Mouse (Mus musculus): ENCODE data around the gene Slf2. TPM values are rescaled to one million over a fixed set of nuclear protein-coding genes. Genes with fewer than 3 reads are reported as not detected.
A peak's percentile ranks its signal among the peaks of the same experiment; 100 is the strongest.

Slf2 gene
- total and polyA plus RNA-seq, 3 experiments = 20.6 to 22.9 (median 22.6) TPM

DNA sequence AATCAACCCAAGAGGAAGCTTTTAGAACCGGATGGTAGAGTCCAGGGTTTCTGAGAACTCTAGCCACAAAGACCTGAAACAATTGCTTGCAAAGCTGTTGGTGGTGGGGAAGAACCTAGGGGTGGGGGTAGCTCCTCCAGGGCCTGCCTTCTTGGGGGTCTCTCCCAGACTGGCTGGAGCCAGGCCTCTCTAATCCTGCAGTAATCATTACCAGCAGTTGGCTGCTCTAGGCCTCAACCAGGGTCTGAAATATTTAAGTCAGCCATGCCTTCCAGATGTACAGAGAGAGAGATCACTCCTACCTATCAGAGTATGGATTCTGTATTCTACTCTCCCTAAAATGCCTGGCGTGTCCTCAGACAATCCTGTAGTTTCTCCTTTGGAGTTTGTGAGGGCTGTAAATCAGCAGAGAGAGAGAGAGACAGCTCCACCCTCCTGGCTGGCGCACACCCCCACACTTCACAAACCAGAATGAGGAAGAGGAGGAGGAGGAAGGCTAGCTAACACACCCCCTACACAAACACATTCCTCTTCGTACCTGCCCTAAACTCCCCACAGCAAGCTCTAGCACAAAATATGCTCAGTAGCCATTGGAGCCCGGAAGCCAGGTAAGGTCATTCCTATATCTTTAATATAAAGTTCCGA lies 82.8 kb downstream of the Slf2 start:
- H3K79me2 ChIP-seq (replicated peaks; ENCODE audit: control insufficient read depth, extremely low read depth, insufficient read depth, poor library complexity, severe bottlenecking) = no peaks in the 10 kb centered on the region
- no peaks in the 10 kb centered on the region for H3K9me3 ChIP-seq (replicated peaks; ENCODE audit: low read length)
- in situ Hi-C loops (cut with MboI; ENCODE audit: low pct_ligation_motif_present, low pct_unique_long_range_greater_than_20kb, low sequenced_read_pairs) = no loop called here
- peaks cover 16% of the 10 kb centered on the region for H3K27me3 ChIP-seq (replicated peaks)
- H3K4me3 ChIP-seq (replicated peaks in 1 of 3; ENCODE audit: low read depth in 2 of 3, low read length in 2 of 3, poor library complexity in 1 of 3) = no peak overlapping the region
- no peak overlapping the region for H3K9ac ChIP-seq (ENCODE audit: insufficient read depth, low read depth)
- dilution Hi-C loops (cut with MboI; ENCODE audit: extremely low pct_ligation_motif_present, extremely low pct_unique_long_range_greater_than_20kb, low sequenced_read_pairs) = no loop called here
- peaks cover 15 to 48% of the 10 kb centered on the region in 2 experiments for H3K4me1 ChIP-seq (ENCODE audit: control insufficient read depth in 1 of 2, insufficient read depth in 2 of 2)
- no peak overlapping the region for H3K4me2 ChIP-seq (ENCODE audit: insufficient read depth, low read depth, poor library complexity, severe bottlenecking)
- no peak overlapping the region for H3K27ac ChIP-seq (ENCODE audit: insufficient read depth, low read depth)
- no peak for DNase-seq (ENCODE audit: extremely low read depth)
- peaks cover 22 to 44% of the 10 kb centered on the region in 2 experiments for H3K36me3 ChIP-seq (replicated peaks in 1 of 2; ENCODE audit: control insufficient read depth in 1 of 2, insufficient read depth in 1 of 2, low read length in 1 of 2)
- TF ChIP-seq ZMIZ1 (IDR thresholded peaks at IDR 0.05; ENCODE audit: low read depth, low read length) (no peak), POLR2AphosphoS2 (IDR thresholded peaks at IDR 0.05; ENCODE audit: low read depth, low read length) (0 out of 2 replicates have a peak, but pooled peaks have one; percentile 81)

DNA sequence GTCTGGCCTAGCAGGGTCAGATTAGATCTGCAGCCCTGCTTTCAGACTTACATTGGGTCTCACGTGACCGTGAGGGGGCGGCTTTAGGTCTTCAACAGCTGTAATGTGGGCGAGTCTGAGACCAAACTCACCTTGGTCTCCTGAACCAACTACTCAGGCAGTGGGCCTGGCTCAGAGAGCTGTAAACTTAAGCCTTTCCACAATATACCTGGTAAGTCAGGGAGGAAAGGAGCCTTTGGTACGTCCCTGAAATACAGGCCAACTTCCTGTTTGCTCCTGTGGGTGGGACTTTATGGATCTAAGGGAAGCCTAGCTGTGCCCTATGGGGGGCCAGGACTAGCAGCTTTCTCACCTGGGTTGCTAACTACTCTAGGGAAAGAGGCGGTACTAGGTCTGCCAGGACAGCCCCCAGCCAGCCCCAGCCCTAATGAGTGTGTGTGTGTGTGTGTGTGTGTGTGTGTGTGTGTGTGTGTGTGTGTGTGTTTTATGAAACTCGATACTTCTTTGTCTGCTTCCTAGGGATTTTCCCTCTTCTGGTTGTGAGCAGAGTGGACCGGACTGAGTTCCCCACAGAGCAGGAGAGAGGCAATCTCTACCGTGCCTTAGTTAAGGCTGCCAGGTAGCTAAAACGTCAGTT lies 83.5 kb downstream of the Slf2 start, which contains the start of gene Lzts2:
Gene Lzts2 (plus strand): TSS at position 80 of the 637 bp plus-strand sequence.
- no peak within 1 kb of the TSS; the same call in 1 of the 2 replicates for H3K9ac ChIP-seq (ENCODE audit: insufficient read depth, low read depth)
- dilution Hi-C loops (cut with MboI; ENCODE audit: extremely low pct_ligation_motif_present, extremely low pct_unique_long_range_greater_than_20kb, low sequenced_read_pairs) = no loop called here
- H3K4me1 ChIP-seq (ENCODE audit: control insufficient read depth in 1 of 2, insufficient read depth in 2 of 2) = peaks cover 15 to 43% of the 10 kb centered on the region in 2 experiments
- H3K4me3 ChIP-seq (replicated peaks in 1 of 3; ENCODE audit: low read depth in 2 of 3, low read length in 2 of 3, poor library complexity in 1 of 3) = peak within 1 kb of the TSS in 1 of 3 experiments; percentile 45
- 0 out of 2 replicates have a peak, but pooled peaks cover 5% of the 10 kb centered on the region for H3K79me2 ChIP-seq (replicated peaks; ENCODE audit: control insufficient read depth, extremely low read depth, insufficient read depth, poor library complexity, severe bottlenecking)
- no peak for DNase-seq (ENCODE audit: extremely low read depth)
- H3K4me2 ChIP-seq (ENCODE audit: insufficient read depth, low read depth, poor library complexity, severe bottlenecking) = peak within 1 kb of the TSS; percentile 77; the same call in 1 of the 2 replicates
- in situ Hi-C loops (cut with MboI; ENCODE audit: low pct_ligation_motif_present, low pct_unique_long_range_greater_than_20kb, low sequenced_read_pairs) = no loop called here
- peaks cover 23% of the 10 kb centered on the region for H3K27me3 ChIP-seq (replicated peaks)
- no peaks in the 10 kb centered on the region for H3K9me3 ChIP-seq (replicated peaks; ENCODE audit: low read length)
- H3K27ac ChIP-seq (ENCODE audit: insufficient read depth, low read depth) = peak within 1 kb of the TSS; percentile 54
- peaks cover 19 to 37% of the 10 kb centered on the region in 2 experiments for H3K36me3 ChIP-seq (replicated peaks in 1 of 2; ENCODE audit: control insufficient read depth in 1 of 2, insufficient read depth in 1 of 2, low read length in 1 of 2)
- TF ChIP-seq CHD2 (IDR thresholded peaks at IDR 0.05; ENCODE audit: low read length) (no peak), RAD21 (IDR thresholded peaks at IDR 0.05; ENCODE audit: low read depth, low read length) (no peak), SIN3A (IDR thresholded peaks at IDR 0.05; ENCODE audit: low read length) (0 out of 2 replicates have a peak, but pooled peaks have one; percentile 2), ZNF384 (IDR thresholded peaks at IDR 0.05; ENCODE audit: low read depth, low read length) (no peak), PAX5 (IDR thresholded peaks at IDR 0.05; ENCODE audit: low read length) (no peak), RCOR1 (conservative IDR thresholded peaks at IDR 0.05; ENCODE audit: low read depth, low read length) (no peak), USF1 (IDR thresholded peaks at IDR 0.05; ENCODE audit: low read depth, low read length) (peak; percentile 28), NELFE (IDR thresholded peaks at IDR 0.05; ENCODE audit: low read depth, low read length) (no peak), POLR2A (IDR thresholded peaks at IDR 0.05; ENCODE audit: low read depth, low read length) (peak; percentile 36; the same call in 1 of the 2 replicates), POLR2AphosphoS2 (IDR thresholded peaks at IDR 0.05; ENCODE audit: low read depth, low read length) (no peak), E2F4 (IDR thresholded peaks at IDR 0.05; ENCODE audit: insufficient replicate concordance, low read depth, low read length) (no peak), EP300 (IDR thresholded peaks at IDR 0.05; ENCODE audit: low read length) (no peak), MAZ (IDR thresholded peaks at IDR 0.05; ENCODE audit: low read depth, low read length) (no peak), MAFK (IDR thresholded peaks at IDR 0.05; ENCODE audit: insufficient replicate concordance, low read length) (no peak), USF2 (conservative IDR thresholded peaks at IDR 0.05; ENCODE audit: low read depth, low read length) (no peak), CTCF (conservative IDR thresholded peaks at IDR 0.05 in 1 of 2, IDR thresholded peaks at IDR 0.05 in 1 of 2; ENCODE audit: low read depth in 2 of 2, low read length in 2 of 2) (no peak), GABPA (IDR thresholded peaks at IDR 0.05; ENCODE audit: insufficient replicate concordance, low read depth, low read length) (no peak), KAT2A (IDR thresholded peaks at IDR 0.05; ENCODE audit: insufficient replicate concordance, low read length) (no peak), MYC (IDR thresholded peaks at IDR 0.05; ENCODE audit: low read depth, low read length) (no peak), TCF12 (IDR thresholded peaks at IDR 0.05; ENCODE audit: low read depth, low read length) (no peak), ELF1 (IDR thresholded peaks at IDR 0.05; ENCODE audit: low read depth, low read length) (peak; percentile 63), IRF4 (IDR thresholded peaks at IDR 0.05; ENCODE audit: low read depth, low read length) (peak; percentile 62), ZC3H11A (IDR thresholded peaks at IDR 0.05; ENCODE audit: low read depth, low read length) (no peak), SMC3 (IDR thresholded peaks at IDR 0.05; ENCODE audit: low read depth, low read length) (no peak), UBTF (IDR thresholded peaks at IDR 0.05; ENCODE audit: low read depth, low read length) (no peak), MAX (IDR thresholded peaks at IDR 0.05; ENCODE audit: low read length) (no peak), ZMIZ1 (IDR thresholded peaks at IDR 0.05; ENCODE audit: low read depth, low read length) (no peak), MXI1 (IDR thresholded peaks at IDR 0.05; ENCODE audit: low read depth, low read length) (no peak), BHLHE40 (IDR thresholded peaks at IDR 0.05; ENCODE audit: low read depth, low read length) (peak; percentile 60), CHD1 (IDR thresholded peaks at IDR 0.05; ENCODE audit: low read depth, low read length) (no peak), ETS1 (conservative IDR thresholded peaks at IDR 0.05; ENCODE audit: low read depth, low read length) (no peak; the same call in 1 of the 2 replicates)
